Mouse (Mus musculus) frontal cortex, adult (tissue): ENCODE measurements at regions not wholly inside any gene's neighbourhood (a gene's known extent, or its start where the extent isn't known, plus 50 kb on each side); places are given as distances from the start of the nearest gene placed in this dataset.

ENCODE experiments used
- ATAC-seq: cut with Nextera tagmentation; 2 replicates; pipeline ENCODE4 v1.9.2; 2017; ENCODE audit warnings: mild to moderate bottlenecking, moderate library complexity, mixed read lengths; ENCODE audit not compliant: low TSS enrichment

DNA sequence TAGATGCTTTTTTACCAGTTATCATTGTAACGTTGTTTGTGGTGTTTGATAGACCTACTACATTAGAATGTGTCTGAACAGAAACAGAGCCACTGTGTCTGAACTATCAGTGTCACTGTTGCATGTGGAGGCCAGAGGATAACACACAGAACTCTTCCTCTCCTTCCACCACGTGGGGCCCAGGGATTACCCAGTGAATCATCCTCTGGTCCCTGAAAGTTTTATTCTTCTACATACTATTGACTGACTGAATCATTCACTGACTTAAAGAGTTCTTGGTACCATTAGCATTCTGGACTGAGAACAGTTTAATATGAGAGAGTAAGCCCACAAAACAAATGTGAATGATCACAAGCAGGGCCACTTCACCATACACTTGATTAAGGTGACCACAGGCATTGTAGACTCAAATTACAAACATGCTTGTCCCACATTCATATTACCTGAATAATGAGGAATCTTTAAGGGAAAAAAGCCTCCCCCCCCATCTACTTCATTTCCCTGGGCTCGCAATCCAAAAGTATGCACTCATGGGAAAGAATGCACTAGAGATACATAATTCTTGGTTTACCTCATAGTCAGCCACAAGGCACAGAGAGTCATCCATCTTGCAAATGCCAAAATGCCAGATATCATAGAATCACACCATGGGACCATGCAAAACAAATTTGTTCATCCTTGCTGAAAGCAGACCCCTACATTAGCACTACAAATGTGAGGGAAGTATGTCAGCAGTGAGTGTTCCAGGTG, 68.1 kb upstream of the Tnfsf11 start:
- no peak for ATAC-seq

DNA sequence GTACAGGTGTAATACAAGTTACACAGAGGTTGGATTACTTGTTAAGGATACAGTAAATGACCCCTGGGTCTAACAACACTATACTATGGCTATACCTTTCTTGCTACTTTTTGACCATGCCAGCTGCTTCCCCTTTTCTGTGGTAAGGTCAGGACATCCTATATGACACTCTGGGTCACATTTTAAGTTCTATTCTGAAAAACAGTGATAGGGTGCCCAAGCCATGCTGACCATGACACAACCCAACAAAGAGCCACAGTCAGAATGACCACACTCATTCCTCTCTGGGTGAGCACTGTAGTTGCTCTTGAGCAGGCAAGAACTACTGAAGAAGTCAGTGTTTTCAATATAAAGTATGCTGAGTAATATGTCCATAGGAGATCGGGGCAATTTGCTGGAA, 64.3 kb upstream of the Tnfsf11 start:
- ATAC-seq = no peak

DNA sequence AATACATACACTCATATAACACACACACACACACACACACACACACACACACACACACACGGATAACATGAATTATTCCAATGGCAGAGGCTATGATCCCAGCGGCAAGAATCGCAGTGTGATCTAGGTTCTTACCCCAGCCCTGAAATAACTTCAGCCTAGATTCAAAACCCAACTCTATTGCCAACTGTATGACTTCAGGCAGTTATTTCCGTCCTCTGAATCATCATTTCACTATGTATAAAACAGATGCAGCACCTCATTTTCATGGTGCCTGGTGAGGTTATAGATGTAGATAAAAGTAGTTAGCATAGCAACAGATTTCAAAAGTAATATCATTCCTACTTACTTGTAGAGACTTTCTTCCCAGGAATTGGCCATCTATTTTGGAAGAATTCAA, 61.0 kb upstream of the Tnfsf11 start:
- ATAC-seq = peak; percentile 99

DNA sequence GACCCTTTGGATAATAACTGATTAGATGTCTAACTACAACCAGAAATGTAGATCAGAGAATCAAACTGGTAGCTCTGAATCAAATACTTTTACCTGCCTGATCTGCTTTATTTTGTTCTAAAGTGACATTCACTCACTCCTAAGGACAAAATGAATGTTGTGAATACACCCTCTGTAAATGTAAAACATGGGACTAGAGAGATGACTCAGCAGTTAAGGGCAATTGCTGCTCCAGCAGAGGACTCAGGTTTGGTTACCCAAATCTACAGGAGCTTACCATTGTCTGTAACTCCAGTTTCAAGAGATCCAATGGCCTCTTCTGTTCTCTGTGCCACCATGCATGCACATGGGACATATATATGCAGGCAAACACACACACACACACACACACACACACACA, 57.0 kb upstream of the Tnfsf11 start:
- ATAC-seq = no peak

DNA sequence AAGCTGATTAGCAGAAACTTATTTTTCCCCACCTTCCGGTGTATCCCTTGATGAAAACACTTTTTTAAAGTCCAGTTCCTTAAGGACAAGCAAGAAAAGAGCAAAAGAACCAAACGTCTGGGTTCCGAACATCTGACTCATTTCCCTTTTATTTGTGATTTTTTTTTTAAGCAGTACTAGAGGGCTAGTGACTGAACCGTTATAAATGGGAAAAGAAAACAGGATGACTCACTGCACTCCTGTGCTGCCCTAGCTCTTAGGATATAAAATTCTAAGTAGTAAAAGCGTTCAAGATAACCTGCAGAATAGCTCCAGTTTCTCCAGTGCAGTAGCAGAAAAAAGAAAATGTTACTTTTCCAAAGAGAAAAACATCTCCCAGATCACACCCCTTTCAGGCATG, 55.3 kb upstream of the Tnfsf11 start:
- peak; percentile 64; the same call in 1 of the 2 replicates for ATAC-seq
